Mouse (Mus musculus): ENCODE measurements around the gene Prdm13.

Gene Prdm13

GRCm38 (mm10) chr4:21678101-21678974 lies 7.4 kb downstream of the Prdm13 start:
- no peak for DNase-seq (ENCODE audit: inconsistent ontology term)

GRCm38 (mm10) chr4:21674691-21675090 lies 11.1 kb downstream of the Prdm13 start:
- DNase-seq (ENCODE audit: inconsistent ontology term) = no peak

- DNase-seq (ENCODE audit: inconsistent ontology term) = no peak
Measured at GRCm38 (mm10) chr4:21674042-21674441, 11.7 kb downstream of the Prdm13 start.

- DNase-seq (ENCODE audit: inconsistent ontology term) = no peak
Measured at GRCm38 (mm10) chr4:21665961-21666360, 19.8 kb downstream of the Prdm13 start.

GRCm38 (mm10) chr4:21658184-21658583 lies 27.6 kb downstream of the Prdm13 start:
- DNase-seq (ENCODE audit: inconsistent ontology term) = no peak

- no peak for DNase-seq (ENCODE audit: inconsistent ontology term)
Measured at GRCm38 (mm10) chr4:21629275-21629583, 56.5 kb downstream of the Prdm13 start.

GRCm38 (mm10) chr4:21628367-21629274 lies 57.1 kb downstream of the Prdm13 start:
- no peak for DNase-seq (ENCODE audit: inconsistent ontology term)

Data from Muller cell, postnatal 12 days (primary cell).